Mouse (Mus musculus) c-Kit-positive CD71-positive TER-119-positive erythroid progenitor cells, embryonic 14.5 days (primary cell): Measurements from ENCODE around the gene Chst11.

Source experiments
- DNase-seq: peaks from one replicate; pipeline ENCODE4 v3.0.0-alpha.2; 2013; ENCODE audit warnings: low spot score

Chst11 gene

GRCm38 (mm10) chr10:83181831-83182572 lies 196.7 kb downstream of the Chst11 start:
- no peak for DNase-seq

DNA sequence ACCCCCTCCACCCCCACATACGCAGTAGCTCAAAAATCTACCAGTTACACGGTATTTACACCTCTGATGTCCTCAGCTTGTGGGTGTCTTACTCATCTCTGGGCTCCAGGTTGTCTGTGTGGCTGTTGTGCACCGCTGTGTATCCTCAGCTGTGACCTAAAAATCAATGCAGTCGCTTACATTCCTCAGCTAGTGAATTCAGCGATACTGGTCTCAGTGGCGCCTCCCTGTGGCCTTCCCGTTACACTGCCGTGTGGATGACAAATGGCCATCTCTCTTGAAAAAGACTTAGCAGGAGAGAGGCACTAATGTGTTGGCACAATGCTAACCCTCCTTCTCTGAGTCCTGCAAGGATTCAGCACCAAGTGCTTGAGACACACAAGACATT lies 197.3 kb downstream of the Chst11 start:
- DNase-seq = peak; percentile 48

DNA sequence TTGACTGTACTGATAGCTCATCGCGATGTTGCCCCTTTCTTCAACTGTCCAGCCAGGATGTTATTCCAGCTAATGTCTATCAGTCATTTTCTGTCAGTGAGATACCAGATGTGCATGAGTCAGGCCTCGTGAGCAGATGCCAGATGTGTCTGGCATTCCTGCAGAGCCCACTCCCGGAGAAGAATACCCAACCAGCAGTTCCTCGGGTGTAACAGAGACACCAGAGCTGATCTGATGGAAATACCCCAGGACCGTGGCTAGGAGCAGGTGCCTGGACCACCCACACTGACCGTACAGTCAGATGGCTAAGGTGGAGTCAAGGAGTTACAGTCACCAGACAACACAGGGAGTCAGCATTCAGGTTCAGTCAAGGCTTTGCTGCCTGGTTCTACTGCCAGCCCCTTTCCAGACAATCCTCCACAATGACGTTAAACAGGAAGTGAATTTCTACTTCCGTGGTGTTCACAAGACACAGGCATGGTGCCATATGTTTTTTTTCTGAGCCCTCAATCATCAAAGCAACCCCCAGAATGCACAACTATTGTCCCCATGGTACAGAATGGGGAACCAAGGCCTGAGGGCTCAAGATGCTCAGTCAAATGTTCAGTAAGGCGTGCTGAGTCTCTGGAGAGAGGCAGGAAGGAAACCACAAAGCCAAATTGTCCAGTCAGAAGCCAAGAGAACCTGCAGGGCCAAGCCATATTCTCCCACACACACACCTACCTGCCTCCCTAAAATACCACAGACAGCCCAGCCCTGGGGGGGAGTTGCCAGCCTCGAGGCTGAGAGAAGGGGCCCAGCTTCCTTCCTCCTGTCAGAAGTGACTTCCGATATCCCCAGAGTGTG lies 198.6 kb downstream of the Chst11 start:
- DNase-seq = no peak

DNA sequence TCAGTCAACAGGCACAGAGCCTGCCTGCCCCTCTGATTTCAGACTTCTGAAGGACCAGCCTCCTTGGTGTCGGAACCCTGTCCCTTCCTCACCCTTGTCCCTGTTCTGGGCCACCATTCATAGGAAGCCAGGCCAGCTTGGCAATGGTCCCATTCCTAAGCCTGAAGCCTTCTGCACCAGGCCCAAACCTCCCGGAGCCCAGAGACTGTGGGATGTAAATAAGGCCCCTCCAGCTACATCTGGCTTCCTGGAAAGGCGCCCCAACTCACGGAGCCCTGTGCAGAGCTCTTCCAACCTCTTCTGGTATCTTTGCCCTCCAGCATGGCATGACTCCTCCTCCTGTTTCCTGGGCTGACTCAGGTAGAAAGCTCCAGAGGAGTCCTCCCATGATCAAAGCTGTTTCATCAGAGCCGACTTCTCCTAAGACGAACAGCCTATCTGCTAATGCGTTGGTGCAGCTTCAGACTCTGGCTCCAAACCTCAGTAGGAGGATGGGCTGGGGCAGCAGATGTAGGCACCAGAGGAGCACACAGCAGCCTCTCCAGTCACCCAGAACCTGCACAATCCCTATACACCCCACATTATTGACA lies 199.3 kb downstream of the Chst11 start:
- no peak for DNase-seq

DNA sequence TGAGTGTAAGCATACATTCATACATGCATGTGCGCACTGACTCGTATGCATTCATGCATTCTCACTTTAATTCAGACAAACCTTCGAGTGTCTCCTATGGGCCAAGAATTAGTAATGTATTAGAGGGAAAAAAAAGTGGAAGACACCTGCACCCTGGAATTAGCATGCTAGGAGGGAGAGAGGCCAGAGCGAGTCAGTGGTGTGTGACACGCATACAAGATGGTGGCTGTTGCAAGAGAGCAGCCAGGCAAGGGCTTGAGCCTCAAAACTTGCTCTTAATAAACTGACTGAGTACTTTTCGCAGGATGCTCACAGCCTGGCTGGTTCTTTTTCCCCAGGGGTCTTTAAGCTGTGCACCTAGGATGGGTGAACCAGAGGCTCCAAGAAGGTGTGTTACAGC lies 199.8 kb downstream of the Chst11 start:
- DNase-seq = no peak

- DNase-seq = no peak
Observed at GRCm38 (mm10) chr10:83186167-83186566, 200.9 kb downstream of the Chst11 start.

GRCm38 (mm10) chr10:83186984-83187383 lies 201.7 kb downstream of the Chst11 start:
- no peak for DNase-seq

- DNase-seq = no peak
Observed at GRCm38 (mm10) chr10:83189071-83189470, 203.8 kb downstream of the Chst11 start.

DNA sequence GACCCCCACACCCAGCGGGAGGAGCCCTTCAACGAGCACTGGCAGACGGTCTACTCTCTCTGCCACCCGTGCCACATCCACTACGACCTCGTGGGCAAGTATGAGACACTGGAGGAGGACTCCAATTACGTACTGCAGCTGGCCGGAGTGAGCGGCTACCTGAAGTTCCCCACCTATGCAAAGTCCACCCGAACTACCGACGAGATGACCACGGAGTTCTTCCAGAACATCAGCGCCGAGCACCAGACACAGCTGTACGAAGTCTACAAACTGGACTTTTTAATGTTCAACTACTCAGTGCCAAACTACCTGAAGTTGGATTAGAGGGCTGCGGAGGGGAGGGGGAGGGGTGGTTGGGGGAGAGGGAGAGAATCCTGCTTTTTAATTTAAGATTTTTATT lies 206.2 kb downstream of the Chst11 start:
- no peak for DNase-seq

DNA sequence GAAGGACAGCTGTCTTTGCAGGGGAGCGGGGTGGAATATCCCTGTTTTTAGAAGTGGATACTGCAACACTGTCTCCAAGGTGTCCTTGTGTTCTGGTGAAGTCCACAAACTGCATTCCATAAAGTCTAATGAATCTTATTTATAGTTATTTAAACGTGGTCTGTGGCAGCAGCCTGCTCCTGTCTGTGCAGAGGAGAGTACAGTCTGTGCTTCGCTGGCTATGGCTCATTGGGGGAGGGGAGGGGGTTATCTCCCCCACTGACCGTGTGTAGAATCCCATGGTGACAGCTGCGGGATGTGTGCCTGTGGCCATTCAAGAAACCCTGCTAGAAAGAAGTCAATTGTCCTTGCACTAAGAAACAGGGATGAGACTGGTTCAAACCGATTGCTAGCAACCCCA lies 206.7 kb downstream of the Chst11 start:
- DNase-seq = no peak

DNA sequence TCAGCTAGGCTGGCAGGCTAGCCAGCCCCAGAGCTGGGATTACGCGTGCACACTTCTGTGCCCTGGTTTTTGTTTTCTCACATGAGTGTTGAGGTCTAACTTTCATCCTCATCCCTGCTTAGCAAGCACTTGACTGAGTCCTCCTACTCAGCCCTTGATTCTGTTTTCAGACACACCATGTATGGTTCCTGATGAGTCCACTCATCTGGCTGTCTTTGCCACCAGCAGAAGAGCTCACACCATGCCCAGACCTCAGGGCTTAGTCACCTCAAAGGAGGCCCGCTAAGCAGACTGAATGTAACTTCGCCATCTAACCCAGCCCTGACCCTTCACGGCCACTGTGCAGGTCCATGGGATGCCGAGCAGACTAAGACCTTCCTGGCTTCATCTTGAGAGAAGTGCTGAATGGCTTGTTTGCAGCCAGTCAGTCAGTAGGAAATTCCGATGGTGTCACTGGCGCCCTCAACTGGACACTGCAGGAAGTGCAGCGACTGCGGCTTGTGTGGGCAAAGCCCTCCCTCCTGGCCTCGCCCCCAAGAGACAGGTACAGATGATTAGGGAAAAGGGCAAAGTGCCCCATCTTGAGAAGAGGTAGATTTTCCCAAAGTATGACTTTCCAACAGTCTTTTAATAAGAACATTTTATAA lies 212.5 kb downstream of the Chst11 start:
- DNase-seq = peak; percentile 63

GRCm38 (mm10) chr10:83198692-83199091 lies 213.4 kb downstream of the Chst11 start:
- no peak for DNase-seq

DNA sequence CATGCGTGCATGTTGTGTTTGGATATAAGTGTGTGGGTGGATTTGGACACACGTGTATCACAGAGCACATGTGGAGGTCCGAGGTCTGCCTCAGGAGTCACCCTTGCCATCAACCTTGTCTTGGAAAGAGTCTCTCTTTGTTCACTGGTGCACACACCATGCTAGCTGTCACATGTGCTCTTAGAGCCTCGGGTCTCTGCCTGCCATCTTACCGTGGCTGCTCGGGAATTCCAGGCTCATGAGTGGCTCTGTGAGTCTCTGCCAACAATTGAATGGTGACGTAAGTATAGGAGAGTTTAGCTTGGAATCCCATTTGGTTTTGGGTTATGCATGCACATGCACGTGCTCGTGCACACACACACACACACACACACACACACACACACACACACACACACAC lies 214.0 kb downstream of the Chst11 start:
- DNase-seq = no peak

DNA sequence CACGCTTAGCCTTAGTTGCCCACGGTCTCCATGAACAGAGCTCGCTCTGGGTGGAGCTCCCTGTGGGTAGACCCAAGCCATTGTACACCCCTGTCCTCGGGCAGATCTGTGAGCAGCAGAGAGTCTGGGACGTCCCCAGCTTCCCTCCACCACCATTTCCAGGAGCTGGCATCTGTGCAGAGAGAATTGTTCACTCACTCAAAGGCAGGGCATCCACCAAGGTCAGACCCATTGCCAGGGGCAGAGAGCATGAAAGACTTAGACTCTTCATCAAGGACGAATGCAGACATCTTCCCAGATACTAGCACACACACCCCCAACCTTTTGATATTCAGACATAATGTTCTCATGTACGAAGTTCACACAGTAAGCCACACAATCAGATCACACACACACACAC lies 216.2 kb downstream of the Chst11 start:
- no peak for DNase-seq

- no peak for DNase-seq
Observed at GRCm38 (mm10) chr10:83202906-83203702, 217.8 kb downstream of the Chst11 start.

- DNase-seq = no peak
Observed at GRCm38 (mm10) chr10:83208436-83208835, 223.1 kb downstream of the Chst11 start.

DNA sequence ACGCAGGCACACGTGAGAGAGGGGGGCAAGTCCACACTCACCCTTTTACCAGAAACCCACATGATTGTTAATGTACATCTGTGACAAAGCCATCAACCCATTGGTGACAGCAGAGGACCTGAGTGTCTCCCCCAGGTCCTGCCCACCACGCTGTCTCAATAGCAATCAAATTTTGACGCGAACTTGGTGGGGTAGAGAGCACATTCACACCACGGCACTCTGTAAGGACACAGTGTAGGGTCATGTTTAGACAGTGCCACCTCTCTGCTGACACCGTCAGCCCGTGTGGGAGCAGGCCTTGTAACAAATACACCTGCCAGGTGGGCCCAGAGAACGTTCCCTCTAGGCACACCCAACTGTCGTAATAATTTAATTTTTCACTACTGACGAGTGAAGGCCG lies 224.1 kb downstream of the Chst11 start:
- no peak for DNase-seq

DNA sequence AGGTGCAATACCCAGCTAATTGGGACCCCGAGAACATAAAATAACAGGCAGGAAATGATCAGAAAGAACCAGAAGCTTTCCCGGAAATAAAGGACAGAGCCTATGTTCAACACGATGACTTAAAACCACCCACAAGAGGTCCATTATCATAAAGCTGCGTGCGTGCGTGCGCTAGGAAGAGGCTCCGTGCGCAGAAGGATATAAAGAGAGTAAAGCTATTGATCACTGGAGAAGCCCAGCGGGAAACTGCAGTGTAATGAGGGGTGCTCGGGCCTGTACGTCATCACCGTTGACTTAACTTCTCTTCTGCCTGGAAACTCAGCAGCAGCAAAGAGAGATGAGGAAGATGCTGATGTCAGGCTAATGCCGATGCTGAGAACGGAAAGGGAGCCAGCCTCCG lies 224.8 kb downstream of the Chst11 start:
- DNase-seq = no peak

DNA sequence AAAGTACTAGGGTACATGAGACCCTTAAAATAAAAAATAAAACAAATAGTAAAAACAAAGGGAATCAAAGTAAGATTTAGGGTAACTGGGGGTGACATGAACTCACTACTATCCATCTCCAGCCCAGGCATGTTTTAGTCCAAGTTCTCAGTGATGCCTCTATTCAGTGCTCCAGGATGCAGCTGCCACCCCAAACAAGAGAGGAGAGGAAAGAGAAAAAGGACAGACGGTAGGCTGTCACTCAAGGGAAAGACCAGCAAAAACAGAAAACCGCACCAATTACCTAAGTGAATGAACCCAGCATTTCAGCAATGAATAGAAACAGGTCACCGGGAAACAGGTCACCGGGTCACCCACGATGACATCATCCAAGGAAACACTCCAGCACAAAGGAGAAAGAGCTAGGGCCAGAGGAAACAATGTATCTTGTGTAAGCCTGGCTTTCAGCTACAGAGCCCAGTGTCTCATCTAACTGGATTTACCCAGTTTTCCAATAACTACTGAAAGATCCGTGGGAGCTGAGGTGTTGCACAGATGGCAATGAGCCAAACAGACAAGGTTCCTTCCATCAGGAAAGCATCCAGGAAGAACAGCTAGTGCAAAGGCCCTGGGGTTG lies 225.8 kb downstream of the Chst11 start:
- no peak for DNase-seq

GRCm38 (mm10) chr10:83212618-83213017 lies 227.3 kb downstream of the Chst11 start:
- DNase-seq = no peak

- DNase-seq = no peak
Observed at GRCm38 (mm10) chr10:83215559-83215958, 230.3 kb downstream of the Chst11 start.
